Mouse (Mus musculus): ENCODE results near the gene Mrps12.
A peak's percentile ranks its signal among the peaks of the same experiment; 100 is the strongest.

Mrps12 gene

GRCm38 (mm10) chr7:28741709-28742438, at the start of gene Mrps12, which contains the start of gene Sars2:
Mrps12 (minus strand) TSS chr7:28741820.
Sars2 (plus strand) TSS chr7:28741992.
- DNase-seq (ENCODE audit: low spot score) = peak; percentile 68

DNA sequence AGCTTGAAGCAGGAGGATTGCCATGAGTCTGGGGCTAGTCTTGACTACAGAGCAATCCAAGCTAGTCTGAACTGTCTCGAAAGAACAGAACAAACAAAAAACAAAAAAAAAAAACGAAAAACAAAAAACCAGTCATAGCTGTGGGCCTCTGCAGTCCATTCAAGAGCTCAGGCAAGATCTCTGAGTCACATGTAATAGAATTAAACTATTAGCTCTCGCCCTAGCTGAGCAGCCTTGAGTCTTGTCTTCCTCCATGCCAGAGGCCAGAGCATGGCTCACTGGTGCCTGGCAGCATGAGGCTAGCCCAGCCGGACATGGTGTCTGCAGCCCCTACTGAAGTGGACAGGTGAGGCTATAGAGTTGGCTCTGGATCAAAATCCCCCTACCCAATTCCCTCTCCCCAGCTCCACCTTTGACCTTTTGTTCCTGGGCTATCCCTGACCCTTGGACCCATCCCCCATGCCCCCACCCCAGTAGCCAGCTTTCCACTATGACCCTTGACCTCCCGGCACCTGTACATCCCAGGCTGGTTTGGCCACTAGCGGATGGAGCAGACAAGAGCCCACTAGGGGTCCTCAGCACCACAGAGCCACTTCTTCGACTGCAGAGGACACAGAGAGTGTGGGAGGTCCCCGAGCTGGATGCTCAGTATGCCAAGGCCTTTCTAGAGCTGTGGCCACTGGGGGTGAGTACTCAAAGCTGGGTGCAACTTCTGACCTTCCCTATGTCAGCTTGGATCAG, 48.6 kb upstream of the Mrps12 start:
- no peak for DNase-seq (ENCODE audit: low spot score)

GRCm38 (mm10) chr7:28789235-28789634, 47.6 kb upstream of the Mrps12 start:
- DNase-seq (ENCODE audit: low spot score) = no peak

GRCm38 (mm10) chr7:28788307-28789195, 46.9 kb upstream of the Mrps12 start, which contains the start of gene Rinl:
Rinl (plus strand) TSS chr7:28788969.
- no peak for DNase-seq (ENCODE audit: low spot score)

GRCm38 (mm10) chr7:28787884-28788283, 46.3 kb upstream of the Mrps12 start:
- DNase-seq (ENCODE audit: low spot score) = no peak

- no peak for DNase-seq (ENCODE audit: low spot score)
Measured at GRCm38 (mm10) chr7:28785161-28785560, 43.5 kb upstream of the Mrps12 start.

- no peak for DNase-seq (ENCODE audit: low spot score)
Measured at GRCm38 (mm10) chr7:28781261-28781663, 39.6 kb upstream of the Mrps12 start.

- DNase-seq (ENCODE audit: low spot score) = no peak
Measured at GRCm38 (mm10) chr7:28780857-28781256, 39.2 kb upstream of the Mrps12 start.

DNA sequence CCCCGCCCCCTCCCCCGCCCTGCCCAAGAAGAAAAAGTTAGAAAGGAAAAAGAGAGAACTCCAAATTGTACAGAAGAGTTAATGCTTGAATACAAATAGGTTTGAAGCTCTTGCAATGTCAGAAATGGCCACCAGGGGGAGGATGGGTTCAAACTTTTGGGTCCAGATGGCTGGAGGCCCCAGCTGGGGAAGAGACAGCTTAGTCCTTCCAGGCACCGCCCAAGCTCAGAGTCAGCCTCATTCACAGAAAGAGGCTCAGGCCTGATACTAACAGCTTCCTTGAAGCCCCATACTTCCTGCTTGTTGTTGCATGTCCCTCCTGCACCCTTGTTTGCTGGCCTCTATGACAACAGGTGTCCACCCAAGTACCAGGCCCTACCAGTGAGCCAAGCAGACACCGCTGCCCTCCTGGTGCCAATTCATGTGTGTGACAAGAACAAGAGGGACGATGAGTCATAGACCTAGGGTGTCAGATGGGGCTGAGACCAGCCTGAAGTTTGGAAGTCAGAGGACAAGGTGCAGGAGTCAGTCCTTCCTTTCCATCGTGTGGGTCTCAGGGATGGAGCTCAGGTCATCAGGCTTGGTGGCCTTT, 38.5 kb upstream of the Mrps12 start:
- peak; percentile 66 for DNase-seq (ENCODE audit: low spot score)

GRCm38 (mm10) chr7:28778825-28779224, 37.2 kb upstream of the Mrps12 start:
- DNase-seq (ENCODE audit: low spot score) = no peak

GRCm38 (mm10) chr7:28775129-28775528, 33.5 kb upstream of the Mrps12 start:
- DNase-seq (ENCODE audit: low spot score) = no peak

DNA sequence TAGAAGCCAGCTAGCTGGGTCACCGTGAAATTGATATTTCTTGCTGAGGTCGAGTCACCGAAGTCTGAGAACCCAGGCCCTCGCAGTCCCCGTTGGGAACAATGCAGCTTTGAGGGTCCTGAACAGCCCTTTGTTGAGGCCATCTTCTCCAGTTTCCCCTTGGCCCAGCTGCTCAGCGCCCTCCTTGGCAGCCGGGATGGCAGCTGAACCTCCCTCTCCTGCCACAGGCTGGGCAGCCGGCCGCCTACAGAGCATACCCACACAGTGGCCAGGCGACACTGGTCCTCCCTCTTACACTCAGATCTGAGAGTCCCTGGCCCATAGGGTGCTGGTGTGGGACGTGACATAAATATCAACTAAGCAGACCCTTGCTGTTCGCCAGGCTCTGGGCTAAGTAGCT, 32.5 kb upstream of the Mrps12 start:
- no peak for DNase-seq (ENCODE audit: low spot score)

DNA sequence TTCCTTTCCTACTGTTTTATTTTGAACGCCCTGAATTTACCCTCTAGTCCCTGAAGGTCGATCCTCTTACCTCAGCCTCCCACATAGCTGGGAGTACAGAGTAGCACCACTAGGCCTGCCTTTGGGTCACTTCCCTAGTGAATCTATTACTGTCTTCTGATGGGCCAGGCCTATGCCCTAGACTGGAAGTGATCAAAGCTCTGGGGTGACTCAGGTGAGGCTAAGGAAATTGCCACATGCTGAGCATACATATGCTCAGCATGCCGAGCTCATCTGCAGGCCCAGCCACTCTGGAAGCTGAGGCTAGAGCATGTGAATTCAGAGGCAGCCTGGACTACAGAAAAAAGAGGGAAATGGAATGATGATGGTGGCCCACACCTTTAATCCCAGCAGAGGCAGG, 31.5 kb upstream of the Mrps12 start:
- no peak for DNase-seq (ENCODE audit: low spot score)

- no peak for DNase-seq (ENCODE audit: low spot score)
Measured at GRCm38 (mm10) chr7:28771867-28772266, 30.2 kb upstream of the Mrps12 start.

GRCm38 (mm10) chr7:28770309-28770708, 28.7 kb upstream of the Mrps12 start:
- DNase-seq (ENCODE audit: low spot score) = no peak

- no peak for DNase-seq (ENCODE audit: low spot score)
Measured at GRCm38 (mm10) chr7:28769414-28769958, 27.9 kb upstream of the Mrps12 start.

DNA sequence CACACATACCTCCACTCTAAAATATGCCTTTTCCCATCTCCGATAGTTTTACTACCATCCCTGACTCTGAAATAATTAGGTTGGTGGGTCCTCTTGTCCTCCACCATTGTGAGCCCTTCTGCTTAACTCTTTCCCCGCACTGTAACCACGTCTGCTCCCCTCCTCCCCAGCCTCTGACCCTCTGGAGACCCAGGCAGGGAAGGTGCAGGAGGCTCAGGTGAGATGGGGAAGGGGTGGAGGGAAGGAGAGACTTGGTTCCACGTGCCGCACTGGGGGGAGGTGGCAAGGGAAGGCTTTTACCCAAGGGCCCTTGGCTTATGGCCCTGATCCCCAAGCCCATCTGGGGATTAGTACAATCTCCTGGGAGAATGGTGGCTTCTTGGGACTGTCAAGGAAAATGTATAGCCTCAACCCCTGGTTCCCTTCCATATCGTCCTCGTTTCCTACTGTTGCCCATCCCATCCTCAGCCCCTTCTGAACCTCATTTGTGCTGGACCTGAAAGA, 25.9 kb upstream of the Mrps12 start, which contains the start of gene Nfkbib:
TSS of gene Nfkbib (minus strand) at position 51 of the 504 bp plus-strand sequence.
- DNase-seq (ENCODE audit: low spot score) = no peak

- DNase-seq (ENCODE audit: low spot score) = no peak
Measured at GRCm38 (mm10) chr7:28766910-28767309, 25.3 kb upstream of the Mrps12 start.

GRCm38 (mm10) chr7:28766173-28766879, 24.7 kb upstream of the Mrps12 start, which contains the start of gene Sirt2:
Sirt2 (plus strand) TSS chr7:28766735.
- peak; percentile 79 for DNase-seq (ENCODE audit: low spot score)

GRCm38 (mm10) chr7:28765211-28765610, 23.6 kb upstream of the Mrps12 start:
- no peak for DNase-seq (ENCODE audit: low spot score)

- no peak for DNase-seq (ENCODE audit: low spot score)
Measured at GRCm38 (mm10) chr7:28761907-28762306, 20.3 kb upstream of the Mrps12 start.

Measured in urinary bladder, postnatal 10 days (tissue).